Mouse (Mus musculus): ENCODE results near the gene Pvrig. TPM values are rescaled to one million over a fixed set of nuclear protein-coding genes. Genes with fewer than 3 reads are reported as not detected.
"Not testable (repeated sequence)": the region's sequence is repeated elsewhere in the genome, so short reads cannot be mapped to it uniquely, and the experiment has no call there.

Pvrig gene
- polyA plus RNA-seq (2015; fragmentation: Nextera tagmentation; extraction: Ambion mirVana) = not detected in 2 replicates

DNA sequence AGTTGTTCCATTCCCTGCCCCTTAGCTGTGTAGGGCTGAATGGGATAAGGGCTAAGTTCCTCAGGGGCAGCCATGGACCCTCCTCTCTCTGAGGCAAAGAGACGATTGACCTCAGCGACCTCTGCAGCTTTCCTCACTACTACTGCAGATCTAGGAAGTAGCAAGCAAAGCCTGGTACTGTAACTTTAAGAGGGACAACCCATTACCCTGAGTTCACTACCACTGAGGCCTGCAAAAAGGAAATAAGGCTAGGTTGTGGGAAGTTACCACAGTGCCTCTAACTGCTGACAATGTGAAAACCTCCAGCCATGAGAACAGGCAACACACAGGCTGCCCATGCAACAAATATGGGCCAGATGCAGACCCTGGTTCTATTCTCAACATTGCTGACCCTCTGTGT lies at the start of gene Pvrig:
Pvrig (plus strand) TSS at position 301 of the 400 bp plus-strand sequence.
- Histone ChIP-seq H3K9ac (no peak within 1 kb of the TSS), H3K4me3 (no peak within 1 kb of the TSS), H3K27me3 (no peaks in the 10 kb centered on the region), H3K27ac (no peak within 1 kb of the TSS), H3K9me3 (no peaks in the 10 kb centered on the region), H3K36me3 (no peaks in the 10 kb centered on the region), H3K4me1 (replicated peaks) (no peaks in the 10 kb centered on the region), H3K4me2 (no peak within 1 kb of the TSS)
- no peak for ATAC-seq (ENCODE audit: low FRiP score)
- WGBS = 88% methylated on average over 2 of the region's 2 CpGs

DNA sequence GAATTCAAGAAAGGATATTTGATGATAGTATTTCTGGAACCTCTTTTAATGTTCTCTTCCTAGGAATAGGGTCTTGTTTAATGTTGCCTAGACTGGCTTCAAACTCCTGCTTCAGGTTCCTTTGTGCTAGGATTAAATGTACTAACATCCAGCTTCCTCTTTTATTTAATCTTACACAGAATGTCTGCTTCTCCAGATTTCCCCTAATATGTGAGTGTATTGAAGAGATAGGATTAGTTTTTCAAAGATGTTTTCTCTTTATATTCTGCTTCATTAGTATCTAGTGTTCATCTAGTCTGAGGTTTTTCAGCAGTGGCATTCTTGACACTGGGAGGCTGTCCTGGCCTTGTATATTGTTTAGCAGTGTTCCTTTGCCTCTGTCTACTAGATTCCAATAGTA lies 47.6 kb upstream of the Pvrig start:
- Histone ChIP-seq H3K9me3 (no peaks in the 10 kb centered on the region), H3K9ac (no peak overlapping the region), H3K27ac (no peak overlapping the region), H3K4me3 (no peak overlapping the region), H3K4me1 (replicated peaks) (no peaks in the 10 kb centered on the region), H3K36me3 (peaks cover 5% of the 10 kb centered on the region; the same call in 1 of the 2 replicates), H3K27me3 (no peaks in the 10 kb centered on the region), H3K4me2 (no peak overlapping the region)
- ATAC-seq (ENCODE audit: low FRiP score) = no peak

DNA sequence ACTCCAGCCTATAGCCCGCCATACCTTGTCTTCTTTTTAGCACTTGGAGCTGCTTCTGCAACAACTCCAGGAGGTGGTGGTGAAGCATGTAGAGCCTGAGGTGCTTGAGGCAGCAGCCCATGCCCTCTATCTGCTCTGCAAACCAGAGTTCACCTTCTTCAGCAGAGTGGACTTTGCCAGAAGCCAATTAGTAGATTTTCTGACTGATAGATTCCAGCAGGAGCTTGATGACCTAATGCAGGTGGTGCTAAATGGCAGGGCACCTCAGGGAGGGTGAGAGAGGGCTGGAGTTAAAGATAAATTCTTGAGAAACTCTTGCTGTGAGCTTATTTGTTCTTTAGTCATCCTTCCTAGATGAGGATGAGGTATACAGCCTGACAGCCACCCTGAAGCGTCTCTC lies 42.1 kb upstream of the Pvrig start:
- Histone ChIP-seq H3K9me3 (no peaks in the 10 kb centered on the region), H3K27me3 (no peaks in the 10 kb centered on the region)
- no peak for ATAC-seq (ENCODE audit: low FRiP score)

DNA sequence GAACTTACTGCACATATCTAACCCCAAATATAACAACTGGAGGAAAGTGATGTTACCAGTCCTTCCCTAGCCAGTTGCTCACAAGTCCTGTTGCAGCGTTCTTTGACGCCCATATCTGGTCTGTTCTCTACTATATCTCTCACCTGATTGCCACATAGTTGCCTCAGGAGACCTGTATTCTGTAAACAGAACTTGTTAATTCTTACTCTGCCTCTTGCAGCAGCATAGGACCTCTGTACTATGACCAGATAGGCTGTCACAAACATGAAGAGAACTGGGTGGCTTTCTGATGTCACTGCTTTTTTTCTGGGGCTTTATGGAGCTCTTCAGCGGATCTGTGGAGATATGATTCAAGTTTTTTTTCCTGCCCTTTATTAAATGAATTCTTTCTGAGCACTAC lies 29.0 kb upstream of the Pvrig start:
- no peak for ATAC-seq (ENCODE audit: low FRiP score)
- H3K9ac ChIP-seq = no peak overlapping the region
- 96% methylated on average over 3 of the region's 3 CpGs for WGBS

More for the DNA sequence above, 42.1 kb upstream of the Pvrig start:
- Histone ChIP-seq H3K4me2 (no peak overlapping the region), H3K9ac (no peak overlapping the region), H3K4me3 (no peak overlapping the region), H3K4me1 (replicated peaks) (no peaks in the 10 kb centered on the region), H3K27ac (no peak overlapping the region), H3K36me3 (peaks cover 10% of the 10 kb centered on the region; the same call in 1 of the 2 replicates)
- WGBS = 88% methylated on average over 2 of the region's 2 CpGs

DNA sequence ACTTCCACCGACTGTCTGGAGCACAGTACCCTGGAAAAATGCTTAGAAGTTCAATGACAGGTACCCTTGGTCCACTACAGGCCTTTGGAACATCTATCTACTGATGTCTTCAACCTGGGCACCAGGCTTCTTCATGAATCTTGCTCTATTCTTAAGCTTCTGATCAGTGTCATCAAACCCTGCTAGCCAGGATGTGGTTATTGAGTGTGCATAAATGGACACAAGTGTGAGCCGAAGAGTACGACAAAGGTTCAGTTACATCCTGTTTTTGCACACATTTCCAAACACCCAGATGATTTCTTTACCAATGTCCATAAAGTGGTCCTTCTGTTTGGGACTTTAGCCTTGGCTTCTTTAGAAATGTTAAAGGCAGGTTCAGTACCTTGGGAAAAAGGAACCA lies 1.5 kb downstream of the Pvrig start:
- H3K4me3 ChIP-seq = no peak overlapping the region
- WGBS = 93% methylated on average over 3 of the region's 3 CpGs
- no peak overlapping the region for H3K27ac ChIP-seq
- no peaks in the 10 kb centered on the region for H3K36me3 ChIP-seq
- no peak overlapping the region for H3K4me2 ChIP-seq
- H3K9ac ChIP-seq = no peak overlapping the region
- ATAC-seq (ENCODE audit: low FRiP score) = no peak
- no peaks in the 10 kb centered on the region for H3K4me1 ChIP-seq (replicated peaks)
- H3K27me3 ChIP-seq = no peaks in the 10 kb centered on the region
- no peaks in the 10 kb centered on the region for H3K9me3 ChIP-seq

More for the DNA sequence above, 29.0 kb upstream of the Pvrig start:
- H3K4me2 ChIP-seq = no peak overlapping the region
- no peaks in the 10 kb centered on the region for H3K27me3 ChIP-seq
- H3K9me3 ChIP-seq = no peaks in the 10 kb centered on the region
- H3K36me3 ChIP-seq = no peaks in the 10 kb centered on the region; the same call in 1 of the 2 replicates
- no peak overlapping the region for H3K4me3 ChIP-seq
- H3K4me1 ChIP-seq (replicated peaks) = no peaks in the 10 kb centered on the region
- H3K27ac ChIP-seq = no peak overlapping the region

DNA sequence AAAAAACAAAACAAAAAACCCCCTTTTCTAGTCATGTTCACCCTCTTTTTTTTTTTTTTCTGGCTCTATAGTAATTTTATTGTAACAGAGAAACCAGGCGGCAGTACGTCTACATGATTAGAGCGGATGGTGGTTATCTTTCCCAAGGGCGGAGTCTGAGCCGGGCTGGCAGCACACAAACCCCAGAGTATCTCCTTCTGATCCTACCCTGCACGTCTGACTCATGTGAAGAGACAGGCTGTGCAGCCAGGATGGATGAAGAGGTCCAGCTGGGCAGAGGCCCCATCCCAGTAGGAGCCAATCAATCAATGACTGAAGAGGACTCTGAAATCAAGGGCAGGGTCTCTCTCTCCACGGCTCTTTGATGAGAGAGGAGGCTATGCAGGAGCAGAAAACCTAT lies 21.4 kb downstream of the Pvrig start:
- not testable (repeated sequence) for ATAC-seq (ENCODE audit: low FRiP score)

DNA sequence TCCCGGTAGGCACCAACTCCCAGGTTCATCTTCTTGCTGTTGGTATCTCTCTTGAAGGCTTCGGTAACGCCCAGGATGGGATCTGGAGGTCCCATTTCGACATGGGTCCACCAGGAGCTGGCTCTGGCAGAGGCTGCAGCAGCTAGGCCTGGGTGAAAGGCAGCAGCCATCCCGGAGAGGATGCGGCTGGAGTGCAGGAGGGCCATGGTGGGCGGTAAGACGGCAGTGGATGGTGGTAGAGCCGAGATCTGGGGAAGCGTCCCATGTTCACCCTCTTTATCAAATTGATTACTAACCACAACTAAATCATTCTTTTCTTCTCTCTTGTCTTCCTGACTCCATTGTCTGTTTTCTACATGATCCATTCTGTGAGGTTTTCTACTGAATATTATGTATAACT lies 23.6 kb downstream of the Pvrig start:
- WGBS = 94% methylated on average over 10 of the region's 10 CpGs
- H3K4me2 ChIP-seq; H3K27me3 ChIP-seq; H3K27ac ChIP-seq; H3K36me3 ChIP-seq; H3K4me1 ChIP-seq (replicated peaks); H3K9me3 ChIP-seq; H3K9ac ChIP-seq; ATAC-seq (ENCODE audit: low FRiP score); H3K4me3 ChIP-seq: not testable (repeated sequence)

More for the DNA sequence above, 21.4 kb downstream of the Pvrig start:
- H3K9me3 ChIP-seq; H3K27me3 ChIP-seq; H3K4me2 ChIP-seq; H3K36me3 ChIP-seq; H3K9ac ChIP-seq; H3K27ac ChIP-seq; H3K4me3 ChIP-seq; H3K4me1 ChIP-seq (replicated peaks): not testable (repeated sequence)
- 77% methylated on average over 6 of the region's 7 CpGs for WGBS

Other genes with a start within 250 kb of the Pvrig start
- gene Zscan21, start 225.1 kb upstream of the Pvrig start, polyA plus RNA-seq (2015; fragmentation: Nextera tagmentation; extraction: Ambion mirVana) = 102 and 113 TPM in 2 replicates
- gene Zfp113, start 186.2 kb upstream of the Pvrig start, polyA plus RNA-seq (2015; fragmentation: Nextera tagmentation; extraction: Ambion mirVana) = 38.9 and 40.5 TPM in 2 replicates
- gene Cops6, start 180.9 kb upstream of the Pvrig start, polyA plus RNA-seq (2015; fragmentation: Nextera tagmentation; extraction: Ambion mirVana) = 308 and 322 TPM in 2 replicates
- 24.3 and 26.5 TPM in 2 replicates for gene Ap4m1, start 170.0 kb upstream of the Pvrig start, polyA plus RNA-seq (2015; fragmentation: Nextera tagmentation; extraction: Ambion mirVana)
- gene Mcm7, start 169.5 kb upstream of the Pvrig start, polyA plus RNA-seq (2015; fragmentation: Nextera tagmentation; extraction: Ambion mirVana) = 109 and 111 TPM in 2 replicates
- gene Taf6, start 154.5 kb upstream of the Pvrig start, polyA plus RNA-seq (2015; fragmentation: Nextera tagmentation; extraction: Ambion mirVana) = 85.4 and 90.9 TPM in 2 replicates
- 33.0 and 37.4 TPM in 2 replicates for gene Cnpy4, start 154.5 kb upstream of the Pvrig start, polyA plus RNA-seq (2015; fragmentation: Nextera tagmentation; extraction: Ambion mirVana)
- gene Mblac1, start 147.6 kb upstream of the Pvrig start, polyA plus RNA-seq (2015; fragmentation: Nextera tagmentation; extraction: Ambion mirVana) = 13.5 and 14.6 TPM in 2 replicates
- not detected in 2 replicates for gene Nxpe5, start 116.1 kb upstream of the Pvrig start, polyA plus RNA-seq (2015; fragmentation: Nextera tagmentation; extraction: Ambion mirVana)
- gene Lamtor4, start 86.5 kb upstream of the Pvrig start, polyA plus RNA-seq (2015; fragmentation: Nextera tagmentation; extraction: Ambion mirVana) = 91.7 and 95.8 TPM in 2 replicates
- gene BC037034, start 77.9 kb upstream of the Pvrig start, polyA plus RNA-seq (2015; fragmentation: Nextera tagmentation; extraction: Ambion mirVana) = 14.2 and 15.5 TPM in 2 replicates
- 3.3 and 4.2 TPM in 2 replicates for gene Gal3st4, start 69.1 kb upstream of the Pvrig start, polyA plus RNA-seq (2015; fragmentation: Nextera tagmentation; extraction: Ambion mirVana)
- 0.09 and 0.10 TPM in 2 replicates for gene Gm43720, start 62.0 kb upstream of the Pvrig start, polyA plus RNA-seq (2015; fragmentation: Nextera tagmentation; extraction: Ambion mirVana)
- 212 and 224 TPM in 2 replicates for gene Gpc2, start 62.0 kb upstream of the Pvrig start, polyA plus RNA-seq (2015; fragmentation: Nextera tagmentation; extraction: Ambion mirVana)
- 5.8 and 6.0 TPM in 2 replicates for gene Stag3, start 61.7 kb upstream of the Pvrig start, polyA plus RNA-seq (2015; fragmentation: Nextera tagmentation; extraction: Ambion mirVana)
- gene Zfp157, start 99.5 kb downstream of the Pvrig start, polyA plus RNA-seq (2015; fragmentation: Nextera tagmentation; extraction: Ambion mirVana) = 70.2 and 75.4 TPM in 2 replicates
- gene 1700123K08Rik, start 222.8 kb downstream of the Pvrig start, polyA plus RNA-seq (2015; fragmentation: Nextera tagmentation; extraction: Ambion mirVana) = not detected in 2 replicates